Mouse (Mus musculus) brown adipose tissue, adult 24 weeks (tissue): ENCODE data around the gene Naa40. TPM values are rescaled to one million over a fixed set of nuclear protein-coding genes. Genes with fewer than 3 reads are reported as not detected.

Experiments used
- H3K27ac ChIP-seq: fragments of 200-500 bp; replicated peaks from 2 replicates; pipeline ENCODE4 v1.5.1; 2012; ENCODE audit warnings: low read depth, mild to moderate bottlenecking, low read length
- H3K4me1 ChIP-seq: fragments of 200-500 bp; 2 replicates; pipeline ENCODE4 v1.6.1; 2012; ENCODE audit warnings: low read length, mixed read lengths; ENCODE audit not compliant: control insufficient read depth, insufficient read depth, insufficient read length
- H3K4me3 ChIP-seq: fragments of 200-500 bp; 2 replicates; pipeline ENCODE4 v1.5.1; 2012; ENCODE audit warnings: low read depth, mild to moderate bottlenecking, low read length, moderate library complexity; ENCODE audit not compliant: insufficient read depth
- polyA plus RNA-seq: library from polyadenylated mRNA; stranded (reverse); fragments of >200 nt; gene quantifications from 2 replicates; pipeline ENCODE4 v1.2.4, GENCODE M21; 2012; ENCODE audit not compliant: missing spikeins, insufficient read depth, insufficient read length

Naa40 gene
- polyA plus RNA-seq, 1 experiment, result 9.6 TPM

GRCm38 (mm10) chr19:7269290-7270044 is 28.5 kb upstream of the Naa40 start:
- H3K4me3 ChIP-seq, result peak overlapping the region; percentile 71
- peaks cover 10% of the 10 kb centered on the region for H3K4me1 ChIP-seq
- no peak overlapping the region for H3K27ac ChIP-seq

GRCm38 (mm10) chr19:7268722-7269090 is 27.7 kb upstream of the Naa40 start:
- Histone ChIP-seq H3K27ac (no peak overlapping the region), H3K4me3 (peak overlapping the region; percentile 71), H3K4me1 (peaks cover 10% of the 10 kb centered on the region)

- peak overlapping the region; percentile 71 for H3K4me3 ChIP-seq
- no peak overlapping the region for H3K27ac ChIP-seq
- H3K4me1 ChIP-seq, result peaks cover 10% of the 10 kb centered on the region
Measured at GRCm38 (mm10) chr19:7267781-7268721, 27.1 kb upstream of the Naa40 start.

GRCm38 (mm10) chr19:7267091-7267741 is 26.2 kb upstream of the Naa40 start, which contains the start of gene Rcor2:
TSS of gene Rcor2 (plus strand) at chr19:7267325.
- Histone ChIP-seq H3K4me3 (peak within 1 kb of the TSS; percentile 71), H3K4me1 (peaks cover 10% of the 10 kb centered on the region), H3K27ac (no peak within 1 kb of the TSS)

- no peak overlapping the region for H3K4me3 ChIP-seq
- peaks cover 10% of the 10 kb centered on the region for H3K4me1 ChIP-seq
- H3K27ac ChIP-seq, result no peak overlapping the region
Measured at GRCm38 (mm10) chr19:7266421-7266831, 25.4 kb upstream of the Naa40 start.

GRCm38 (mm10) chr19:7265478-7266191 is 24.7 kb upstream of the Naa40 start:
- no peak overlapping the region for H3K4me3 ChIP-seq
- H3K27ac ChIP-seq, result no peak overlapping the region
- peaks cover 10% of the 10 kb centered on the region for H3K4me1 ChIP-seq

- Histone ChIP-seq H3K4me1 (peaks cover 10% of the 10 kb centered on the region), H3K4me3 (no peak overlapping the region), H3K27ac (no peak overlapping the region)
Measured at GRCm38 (mm10) chr19:7264766-7265331, 23.9 kb upstream of the Naa40 start.

- Histone ChIP-seq H3K4me1 (peaks cover 6% of the 10 kb centered on the region; the same call in 1 of the 2 replicates), H3K27ac (no peak overlapping the region), H3K4me3 (no peak overlapping the region)
Measured at GRCm38 (mm10) chr19:7264088-7264765, 23.2 kb upstream of the Naa40 start.

- 0 out of 2 replicates have a peak, but pooled peaks cover 3% of the 10 kb centered on the region for H3K4me1 ChIP-seq
- H3K27ac ChIP-seq, result no peak overlapping the region
- H3K4me3 ChIP-seq, result no peak overlapping the region
Measured at GRCm38 (mm10) chr19:7262592-7262991, 21.6 kb upstream of the Naa40 start.

GRCm38 (mm10) chr19:7261964-7262363 is 21.0 kb upstream of the Naa40 start:
- Histone ChIP-seq H3K4me1 (no peaks in the 10 kb centered on the region), H3K27ac (no peak overlapping the region), H3K4me3 (no peak overlapping the region)

GRCm38 (mm10) chr19:7261476-7261875 is 20.5 kb upstream of the Naa40 start:
- no peaks in the 10 kb centered on the region for H3K4me1 ChIP-seq
- no peak overlapping the region for H3K4me3 ChIP-seq
- H3K27ac ChIP-seq, result no peak overlapping the region

- no peak overlapping the region for H3K27ac ChIP-seq
- no peak overlapping the region for H3K4me3 ChIP-seq
- H3K4me1 ChIP-seq, result no peaks in the 10 kb centered on the region
Measured at GRCm38 (mm10) chr19:7257881-7258280, 16.9 kb upstream of the Naa40 start.

GRCm38 (mm10) chr19:7246021-7246420 is 5.0 kb upstream of the Naa40 start:
- H3K27ac ChIP-seq, result no peak overlapping the region
- H3K4me1 ChIP-seq, result no peaks in the 10 kb centered on the region
- no peak overlapping the region for H3K4me3 ChIP-seq

- H3K4me3 ChIP-seq, result peak overlapping the region; percentile 80
- H3K4me1 ChIP-seq, result peaks cover 5% of the 10 kb centered on the region
- peak overlapping the region; percentile 67 for H3K27ac ChIP-seq
Measured at GRCm38 (mm10) chr19:7240291-7240690, 692 bp downstream of the Naa40 start.
